Mouse (Mus musculus) forebrain, embryonic 13.5 days (tissue): Measurements from ENCODE around the gene Urgcp. TPM values are rescaled to one million over a fixed set of nuclear protein-coding genes. Genes with fewer than 3 reads are reported as not detected.

Experiments
- ATAC-seq: fragments of 200-750 bp; cut with Nextera tagmentation; 2 replicates; pipeline ENCODE4 v1.8.0; 2017
- H3K27ac ChIP-seq: fragments of 300-500 bp; sonication (generic); 2 replicates; pipeline ENCODE4 v1.5.1; 2015; ENCODE audit warnings: inconsistent platforms, mild to moderate bottlenecking, moderate library complexity
- H3K27me3 ChIP-seq: fragments of 300-500 bp; sonication (generic); 2 replicates; pipeline ENCODE4 v1.6.1; 2015; ENCODE audit warnings: mild to moderate bottlenecking, inconsistent platforms
- H3K36me3 ChIP-seq: fragments of 300-500 bp; sonication (generic); 2 replicates; pipeline ENCODE4 v1.6.1; 2015; ENCODE audit warnings: mild to moderate bottlenecking, inconsistent platforms; ENCODE audit not compliant: poor library complexity, severe bottlenecking
- H3K4me1 ChIP-seq: fragments of 300-500 bp; sonication (generic); 2 replicates; pipeline ENCODE4 v1.6.1; 2015; ENCODE audit warnings: inconsistent platforms
- H3K4me2 ChIP-seq: fragments of 300-500 bp; sonication (generic); 2 replicates; pipeline ENCODE4 v1.6.1; 2015; ENCODE audit warnings: inconsistent platforms, mild to moderate bottlenecking, moderate library complexity
- H3K4me3 ChIP-seq: fragments of 300-500 bp; sonication (generic); 2 replicates; pipeline ENCODE4 v1.5.1; 2015; ENCODE audit warnings: mild to moderate bottlenecking, inconsistent platforms
- H3K9ac ChIP-seq: fragments of 300-500 bp; sonication (generic); 2 replicates; pipeline ENCODE4 v1.6.1; 2015; ENCODE audit warnings: mild to moderate bottlenecking, inconsistent platforms
- H3K9me3 ChIP-seq: fragments of 300-500 bp; sonication (generic); replicated peaks from 2 replicates; pipeline ENCODE4 v1.6.1; 2016; ENCODE audit warnings: inconsistent platforms
- WGBS: fragments of 180-500 bp; shearing (Covaris S2); methylation state at CpG from one replicate; pipeline ENCODE4 v1.1.7; 2015; 5-methylcytosine and 5-hydroxymethylcytosine counted together
- polyA plus RNA-seq: library from polyadenylated mRNA; unstranded; fragments of >200 nt; fragmentation: Nextera tagmentation; extraction: Ambion mirVana; gene quantifications from 2 replicates; pipeline ENCODE4 v1.2.1, GENCODE M21; 2015

Gene Urgcp
- polyA plus RNA-seq, 1 experiment from 2014 or later = 24.9 TPM

DNA sequence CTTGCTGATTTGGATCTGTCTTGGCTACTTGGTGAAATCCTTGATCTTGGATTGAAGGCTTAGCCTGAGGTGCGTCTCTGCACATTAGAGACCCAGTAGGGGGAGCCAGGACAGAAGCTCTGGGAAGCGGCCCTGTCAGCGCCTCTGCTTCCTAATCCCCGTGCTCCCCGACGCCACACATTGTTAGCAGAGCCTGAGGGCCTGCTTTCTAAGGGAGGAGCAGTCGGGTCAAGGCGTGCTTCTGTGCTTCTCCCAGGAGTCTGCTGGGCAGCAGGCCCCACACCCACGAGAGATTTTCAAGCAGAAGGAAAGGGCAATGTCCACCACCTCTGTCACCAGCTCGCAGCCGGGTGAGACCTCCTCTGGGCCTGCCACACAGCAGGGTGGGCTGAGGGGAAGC is 35.2 kb upstream of the Urgcp start:
- Histone ChIP-seq H3K4me3 (no peak overlapping the region), H3K4me1 (no peaks in the 10 kb centered on the region), H3K9ac (no peak overlapping the region), H3K27me3 (no peaks in the 10 kb centered on the region), H3K9me3 (no peaks in the 10 kb centered on the region), H3K36me3 (peaks cover 91% of the 10 kb centered on the region), H3K4me2 (no peak overlapping the region), H3K27ac (no peak overlapping the region)
- WGBS = 75% methylated on average over 11 of the region's 11 CpGs
- ATAC-seq = no peak

DNA sequence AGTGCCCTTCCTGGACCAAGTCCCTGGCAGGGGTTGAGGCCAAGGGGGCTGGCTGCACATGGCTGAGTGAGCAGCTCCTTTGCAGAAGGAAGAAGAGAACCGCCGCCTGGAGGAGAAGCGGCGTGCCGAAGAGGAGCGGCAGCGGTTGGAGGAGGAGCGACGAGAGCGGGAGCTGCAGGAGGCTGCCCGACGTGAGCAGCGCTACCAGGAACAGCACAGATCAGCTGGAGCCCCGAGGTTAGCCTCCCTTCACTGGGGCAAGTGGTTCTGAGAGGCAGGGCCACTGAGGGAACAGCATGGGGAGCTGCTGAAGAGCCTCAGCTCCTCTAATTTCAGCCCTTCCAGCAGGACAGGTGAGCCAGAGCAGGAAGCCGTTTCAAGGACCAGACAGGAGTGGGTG is 34.8 kb upstream of the Urgcp start:
- H3K36me3 ChIP-seq = peaks cover 95% of the 10 kb centered on the region
- H3K4me1 ChIP-seq = no peaks in the 10 kb centered on the region
- WGBS = 89% methylated on average over 15 of the region's 15 CpGs
- H3K27ac ChIP-seq = no peak overlapping the region
- ATAC-seq = no peak
- no peaks in the 10 kb centered on the region for H3K9me3 ChIP-seq
- H3K4me3 ChIP-seq = no peak overlapping the region
- no peaks in the 10 kb centered on the region for H3K27me3 ChIP-seq
- no peak overlapping the region for H3K9ac ChIP-seq
- no peak overlapping the region for H3K4me2 ChIP-seq

GRCm38 (mm10) chr11:5795706-5796105 is 33.5 kb upstream of the Urgcp start:
- peaks cover 93% of the 10 kb centered on the region for H3K36me3 ChIP-seq
- WGBS = 90% methylated on average over 7 of the region's 7 CpGs
- no peak overlapping the region; the same call in 1 of the 2 replicates for H3K27ac ChIP-seq
- H3K9ac ChIP-seq = no peak overlapping the region
- H3K27me3 ChIP-seq = no peaks in the 10 kb centered on the region
- no peaks in the 10 kb centered on the region for H3K4me1 ChIP-seq
- peak; percentile 24; the same call in 1 of the 2 replicates for ATAC-seq
- no peaks in the 10 kb centered on the region for H3K9me3 ChIP-seq
- H3K4me3 ChIP-seq = no peak overlapping the region
- no peak overlapping the region for H3K4me2 ChIP-seq

- H3K27ac ChIP-seq = no peak overlapping the region
These were observed 33.1 kb upstream of the Urgcp start for GRCm38 (mm10) chr11:5795290-5795689.

GRCm38 (mm10) chr11:5790431-5790830 is 28.3 kb upstream of the Urgcp start:
- Histone ChIP-seq H3K4me1 (peaks cover 23% of the 10 kb centered on the region), H3K36me3 (peaks cover 41% of the 10 kb centered on the region), H3K9me3 (no peaks in the 10 kb centered on the region), H3K4me3 (no peak overlapping the region), H3K4me2 (no peak overlapping the region), H3K27me3 (no peaks in the 10 kb centered on the region), H3K27ac (no peak overlapping the region), H3K9ac (no peak overlapping the region)
- WGBS = 100% methylated on average over 1 of the region's 1 CpGs
- ATAC-seq = no peak

More at GRCm38 (mm10) chr11:5795290-5795689, 33.1 kb upstream of the Urgcp start:
- Histone ChIP-seq H3K4me3 (no peak overlapping the region), H3K9me3 (no peaks in the 10 kb centered on the region), H3K27me3 (no peaks in the 10 kb centered on the region), H3K4me1 (no peaks in the 10 kb centered on the region), H3K36me3 (peaks cover 89% of the 10 kb centered on the region), H3K9ac (no peak overlapping the region), H3K4me2 (no peak overlapping the region)
- 90% methylated on average over 9 of the region's 9 CpGs for WGBS
- ATAC-seq = no peak

DNA sequence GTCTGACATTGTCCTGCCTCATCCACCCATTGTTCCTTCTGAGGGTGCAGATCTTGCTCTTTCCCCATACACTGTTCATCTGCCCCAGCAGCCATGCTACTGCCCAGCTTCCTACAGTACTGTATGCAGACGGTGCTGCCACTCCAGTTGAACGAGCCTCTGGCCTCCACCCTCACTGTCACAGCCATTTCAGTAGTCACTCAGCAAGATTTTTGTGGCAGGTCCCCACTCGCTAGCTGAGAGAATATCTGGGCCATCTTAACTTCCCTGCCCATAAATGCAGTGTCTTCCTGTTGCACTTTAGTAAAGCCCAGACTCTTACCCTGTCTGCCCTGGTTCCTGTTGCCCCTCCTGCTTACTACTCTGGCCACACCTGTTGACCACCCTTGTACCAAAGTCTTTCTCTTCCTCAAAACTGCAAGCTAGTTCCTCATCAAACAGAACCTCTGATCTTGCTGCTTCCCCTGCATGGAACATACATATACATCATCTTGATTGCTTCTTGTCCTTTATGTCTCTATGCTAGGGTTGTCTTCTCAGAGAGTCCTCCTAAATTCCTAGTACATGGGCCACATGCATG is 27.7 kb upstream of the Urgcp start:
- H3K27me3 ChIP-seq = no peaks in the 10 kb centered on the region
- H3K27ac ChIP-seq = no peak overlapping the region
- H3K36me3 ChIP-seq = peaks cover 35% of the 10 kb centered on the region
- no peak for ATAC-seq
- peaks cover 23% of the 10 kb centered on the region for H3K4me1 ChIP-seq
- peak overlapping the region; percentile 88 for H3K9ac ChIP-seq
- peak overlapping the region; percentile 94 for H3K4me3 ChIP-seq
- 92% methylated on average over 3 of the region's 3 CpGs for WGBS
- peak overlapping the region; percentile 95 for H3K4me2 ChIP-seq
- H3K9me3 ChIP-seq = no peaks in the 10 kb centered on the region

GRCm38 (mm10) chr11:5789071-5789753 is 27.0 kb upstream of the Urgcp start:
- no peaks in the 10 kb centered on the region for H3K9me3 ChIP-seq
- H3K27me3 ChIP-seq = no peaks in the 10 kb centered on the region
- peak overlapping the region; percentile 94 for H3K4me3 ChIP-seq
- peaks cover 30% of the 10 kb centered on the region for H3K36me3 ChIP-seq
- 79% methylated on average over 6 of the region's 6 CpGs for WGBS
- H3K4me1 ChIP-seq = peaks cover 23% of the 10 kb centered on the region
- H3K9ac ChIP-seq = peak overlapping the region; percentile 88
- H3K4me2 ChIP-seq = peak overlapping the region; percentile 95
- ATAC-seq = no peak
- H3K27ac ChIP-seq = peak overlapping the region; percentile 82

DNA sequence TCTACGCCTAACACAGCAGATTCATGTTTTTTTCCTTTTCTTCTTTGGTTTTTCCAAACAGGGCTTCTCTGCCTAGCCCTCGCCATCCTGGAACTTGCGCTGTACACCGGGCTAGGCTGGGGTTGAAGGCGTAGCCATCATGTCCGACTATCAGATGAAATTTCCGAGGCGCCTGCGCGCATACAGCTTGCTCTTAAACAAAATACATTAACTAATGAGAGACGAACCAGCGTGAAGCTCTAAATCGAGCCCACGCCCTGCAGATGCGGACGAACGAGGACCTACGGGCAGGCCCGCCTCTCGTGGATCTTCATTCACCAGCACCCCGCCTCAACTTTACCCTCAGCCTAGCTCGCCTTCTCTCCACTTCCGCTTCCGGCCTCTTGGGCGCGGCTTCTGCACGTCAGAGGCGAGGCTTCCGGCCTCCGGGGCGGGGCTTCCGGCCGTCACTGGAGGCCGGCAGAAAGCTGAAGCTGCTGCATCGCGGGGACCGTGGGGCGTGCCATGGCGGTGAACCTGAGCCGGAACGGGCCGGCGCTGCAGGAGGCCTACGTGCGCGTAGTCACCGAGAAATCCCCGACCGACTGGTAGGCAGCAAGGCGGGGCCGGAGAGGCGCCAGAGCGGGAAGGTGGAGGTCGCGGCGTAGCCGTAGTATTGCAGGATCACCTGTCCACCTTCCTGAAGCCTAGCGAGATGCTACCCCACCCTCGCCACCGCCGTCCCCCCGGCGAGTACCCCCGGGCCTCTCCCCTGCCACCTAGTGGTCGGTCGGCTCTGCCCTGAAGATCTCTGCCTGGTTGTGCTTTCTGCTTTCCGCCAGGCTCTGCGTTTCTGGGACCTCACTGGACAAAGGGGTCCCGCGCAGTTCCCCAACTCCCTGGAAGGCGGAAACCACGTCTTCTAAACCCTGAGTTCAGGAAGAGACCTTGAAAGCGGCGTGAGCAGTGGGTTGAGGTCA is 26.2 kb upstream of the Urgcp start, which contains the start of gene Dbnl:
Dbnl (plus strand) TSS at position 433 of the 959 bp plus-strand sequence.
- H3K9ac ChIP-seq = peak within 1 kb of the TSS; percentile 88

DNA sequence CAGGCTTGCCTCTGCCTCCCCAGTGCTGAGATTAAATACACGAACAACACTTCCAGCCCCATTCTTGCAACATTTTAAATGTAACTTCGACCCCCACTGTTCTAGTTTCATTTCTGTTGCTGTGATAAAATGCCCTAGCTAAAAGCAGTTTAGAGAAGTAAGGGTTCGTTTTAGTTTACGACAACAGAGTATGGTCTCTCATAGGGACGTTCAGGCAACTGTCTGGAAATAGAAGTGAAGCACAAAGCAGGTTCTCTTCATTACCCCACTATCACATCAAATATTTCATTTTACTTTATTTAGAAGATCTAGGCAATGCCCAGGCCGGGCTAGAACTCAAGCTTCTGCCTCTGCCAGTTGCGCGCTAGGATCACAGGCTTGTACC is 25.5 kb upstream of the Urgcp start:
- Histone ChIP-seq H3K27me3 (no peaks in the 10 kb centered on the region), H3K9ac (peak overlapping the region; percentile 88), H3K9me3 (no peaks in the 10 kb centered on the region), H3K4me3 (peak overlapping the region; percentile 94), H3K36me3 (peaks cover 16% of the 10 kb centered on the region), H3K4me1 (peaks cover 23% of the 10 kb centered on the region), H3K27ac (peak overlapping the region; percentile 82), H3K4me2 (peak overlapping the region; percentile 95)
- no peak for ATAC-seq
- 38% methylated on average over 8 of the region's 8 CpGs for WGBS

More for the DNA sequence above, 26.2 kb upstream of the Urgcp start, which contains the start of gene Dbnl:
- peak within 1 kb of the TSS; percentile 94 for H3K4me3 ChIP-seq
- peaks cover 23% of the 10 kb centered on the region for H3K4me1 ChIP-seq
- WGBS = under 1% methylated on average over 73 of the region's 74 CpGs
- peak; percentile 98 for ATAC-seq
- H3K27ac ChIP-seq = peak within 1 kb of the TSS; percentile 82
- peaks cover 21% of the 10 kb centered on the region for H3K36me3 ChIP-seq
- H3K27me3 ChIP-seq = no peaks in the 10 kb centered on the region
- peak within 1 kb of the TSS; percentile 95 for H3K4me2 ChIP-seq
- no peaks in the 10 kb centered on the region for H3K9me3 ChIP-seq

GRCm38 (mm10) chr11:5785732-5786131 is 23.6 kb upstream of the Urgcp start:
- no peak for ATAC-seq
- Histone ChIP-seq H3K36me3 (no peaks in the 10 kb centered on the region), H3K4me2 (no peak overlapping the region), H3K4me3 (no peak overlapping the region), H3K27me3 (no peaks in the 10 kb centered on the region), H3K9ac (no peak overlapping the region), H3K9me3 (no peaks in the 10 kb centered on the region), H3K4me1 (peaks cover 23% of the 10 kb centered on the region), H3K27ac (no peak overlapping the region)

- Histone ChIP-seq H3K27me3 (no peaks in the 10 kb centered on the region), H3K4me1 (peaks cover 4% of the 10 kb centered on the region), H3K4me3 (no peak overlapping the region), H3K27ac (no peak overlapping the region), H3K9ac (no peak overlapping the region), H3K4me2 (no peak overlapping the region), H3K9me3 (no peaks in the 10 kb centered on the region), H3K36me3 (no peaks in the 10 kb centered on the region)
- no peak for ATAC-seq
- 70% methylated on average over 8 of the region's 8 CpGs for WGBS
These were observed 20.2 kb upstream of the Urgcp start for GRCm38 (mm10) chr11:5782199-5782944.
